Mouse (Mus musculus) erythroblast, embryonic 14.5 days (primary cell): ENCODE measurements around the gene Tmem245. TPM values are rescaled to one million over a fixed set of nuclear protein-coding genes. Genes with fewer than 3 reads are reported as not detected.

Experiments used
- H3K27me3 ChIP-seq: 2 replicates; pipeline ENCODE4 v1.6.1; 2012; ENCODE audit warnings: inconsistent platforms; ENCODE audit not compliant: control insufficient read depth
- H3K36me3 ChIP-seq: 2 replicates; pipeline ENCODE4 v1.6.1; 2012; ENCODE audit warnings: mild to moderate bottlenecking, inconsistent platforms; ENCODE audit not compliant: control insufficient read depth
- H3K4me1 ChIP-seq: 2 replicates; pipeline ENCODE4 v1.6.1; 2012; ENCODE audit warnings: inconsistent platforms; ENCODE audit not compliant: control insufficient read depth
- H3K4me3 ChIP-seq: replicated peaks from 2 replicates; pipeline ENCODE3; 2012; ENCODE audit warnings: moderate library complexity, mild to moderate bottlenecking, inconsistent platforms
- H3K9me3 ChIP-seq: 2 replicates; pipeline ENCODE4 v1.6.1; 2012; ENCODE audit warnings: low read length, inconsistent platforms, mixed read lengths; ENCODE audit not compliant: control insufficient read depth
- GATA1 ChIP-seq: IDR thresholded peaks from 2 replicates; pipeline ENCODE4 v1.6.1; 2012; ENCODE audit warnings: low read length, inconsistent platforms, mixed read lengths
- TAL1 ChIP-seq: IDR thresholded peaks from 3 replicates; pipeline ENCODE4 v1.6.1; 2012; ENCODE audit warnings: low read length, inconsistent platforms, mixed read lengths
- polyA plus RNA-seq: library from polyadenylated mRNA; stranded (reverse); fragments of >175 nt; gene quantifications from 2 replicates; pipeline ENCODE4 v1.2.3, GENCODE M21; 2012

Gene Tmem245
- polyA plus RNA-seq, 1 experiment: 0.01 TPM

DNA sequence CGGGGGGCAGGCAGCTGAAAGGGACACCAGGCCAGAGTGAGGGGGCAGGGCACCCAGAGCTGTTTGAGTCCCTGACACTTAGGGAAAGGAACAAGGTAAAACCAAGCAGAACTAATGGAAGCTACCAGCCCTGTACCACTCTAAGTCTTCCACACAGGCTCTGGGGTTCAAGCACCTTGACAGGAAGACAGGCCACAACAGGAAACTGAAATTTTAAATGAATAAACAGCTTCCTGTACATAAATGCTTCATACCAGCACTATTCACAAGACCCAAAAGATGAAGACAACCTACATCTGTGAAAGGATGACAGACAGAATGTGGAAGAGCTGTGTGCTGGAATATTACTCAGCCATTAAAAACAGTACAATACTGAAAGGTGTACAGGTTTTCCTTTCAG is 11.9 kb downstream of the Tmem245 start:
- TF ChIP-seq TAL1 (no peak), GATA1 (no peak)
- Histone ChIP-seq H3K36me3 (peaks cover 39% of the 10 kb centered on the region), H3K4me1 (peaks cover 1% of the 10 kb centered on the region; the same call in 1 of the 2 replicates), H3K4me3 (no peak overlapping the region), H3K27me3 (no peaks in the 10 kb centered on the region), H3K9me3 (no peaks in the 10 kb centered on the region)

DNA sequence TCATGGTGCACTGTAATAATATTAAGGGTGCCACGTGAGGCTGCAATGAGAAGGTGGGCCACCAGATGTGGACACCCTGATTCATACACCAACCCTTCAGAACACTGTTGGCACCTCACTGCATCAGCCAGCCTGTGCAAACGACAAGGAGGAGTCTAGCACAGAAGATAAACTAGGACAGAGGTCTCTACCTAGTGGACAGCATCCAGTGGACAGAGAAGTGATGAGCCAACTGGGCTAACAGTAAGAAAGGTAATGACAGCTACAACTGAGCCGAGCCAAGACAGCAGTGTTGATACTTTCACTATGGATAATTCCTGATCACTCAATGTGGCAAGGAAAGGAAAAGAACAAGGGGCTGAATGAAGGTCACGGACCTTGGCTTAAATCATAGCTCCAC is 14.1 kb downstream of the Tmem245 start:
- no peak overlapping the region for H3K4me3 ChIP-seq
- H3K36me3 ChIP-seq: peaks cover 50% of the 10 kb centered on the region
- H3K27me3 ChIP-seq: no peaks in the 10 kb centered on the region
- no peaks in the 10 kb centered on the region for H3K9me3 ChIP-seq
- no peaks in the 10 kb centered on the region for H3K4me1 ChIP-seq
- TF ChIP-seq GATA1: no peak
- TF ChIP-seq TAL1: no peak

DNA sequence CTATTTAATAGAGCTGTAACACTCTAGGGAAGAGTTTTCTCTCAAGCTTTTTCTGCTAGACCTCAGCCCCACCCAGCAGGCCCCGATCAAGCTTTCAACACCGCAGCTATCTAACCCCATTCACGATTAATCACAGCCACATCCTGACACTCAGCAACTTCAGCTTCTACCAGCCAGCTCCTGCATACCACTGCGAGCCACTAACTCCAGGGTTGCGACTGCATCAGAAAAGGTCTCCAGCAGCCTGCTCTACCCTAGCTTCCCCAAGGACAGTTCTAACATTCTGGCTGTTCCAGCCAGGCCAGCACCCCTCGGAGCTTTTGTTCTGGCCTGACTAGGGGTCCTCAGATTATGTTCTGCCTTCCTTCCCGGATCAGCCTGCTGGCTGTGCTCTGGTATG is 15.1 kb downstream of the Tmem245 start:
- H3K27me3 ChIP-seq: no peaks in the 10 kb centered on the region
- H3K36me3 ChIP-seq: peaks cover 49% of the 10 kb centered on the region
- no peak for TF ChIP-seq TAL1
- no peak for TF ChIP-seq GATA1
- no peaks in the 10 kb centered on the region for H3K4me1 ChIP-seq
- no peaks in the 10 kb centered on the region for H3K9me3 ChIP-seq
- H3K4me3 ChIP-seq: no peak overlapping the region

GRCm38 (mm10) chr4:56930312-56930711 is 16.9 kb downstream of the Tmem245 start:
- Histone ChIP-seq H3K4me1 (no peaks in the 10 kb centered on the region), H3K36me3 (peaks cover 55% of the 10 kb centered on the region), H3K4me3 (no peak overlapping the region), H3K9me3 (no peaks in the 10 kb centered on the region), H3K27me3 (no peaks in the 10 kb centered on the region)
- TF ChIP-seq GATA1 (no peak), TAL1 (no peak)

DNA sequence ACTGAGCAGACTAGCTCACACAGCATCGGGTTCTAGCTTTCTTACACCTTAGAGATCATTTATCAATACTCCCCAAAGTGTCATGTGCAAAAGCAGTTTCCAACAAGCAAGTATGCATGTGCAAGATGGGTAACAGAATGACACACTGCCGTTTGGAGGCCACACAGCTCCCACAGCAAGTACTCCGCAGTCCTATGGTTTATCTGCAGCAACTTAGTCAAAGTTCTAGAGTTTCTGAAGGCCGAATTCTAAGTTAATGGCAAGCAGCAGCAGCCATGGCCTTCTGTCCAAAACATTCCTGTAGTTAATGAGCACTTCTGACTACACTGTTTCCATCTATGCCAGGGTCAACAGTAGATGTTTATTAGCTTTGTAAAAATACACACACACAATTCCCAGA is 20.3 kb downstream of the Tmem245 start:
- TF ChIP-seq TAL1: no peak
- no peak for TF ChIP-seq GATA1
- Histone ChIP-seq H3K9me3 (no peaks in the 10 kb centered on the region), H3K36me3 (peaks cover 60% of the 10 kb centered on the region), H3K27me3 (no peaks in the 10 kb centered on the region), H3K4me1 (peaks cover 5% of the 10 kb centered on the region), H3K4me3 (no peak overlapping the region)

DNA sequence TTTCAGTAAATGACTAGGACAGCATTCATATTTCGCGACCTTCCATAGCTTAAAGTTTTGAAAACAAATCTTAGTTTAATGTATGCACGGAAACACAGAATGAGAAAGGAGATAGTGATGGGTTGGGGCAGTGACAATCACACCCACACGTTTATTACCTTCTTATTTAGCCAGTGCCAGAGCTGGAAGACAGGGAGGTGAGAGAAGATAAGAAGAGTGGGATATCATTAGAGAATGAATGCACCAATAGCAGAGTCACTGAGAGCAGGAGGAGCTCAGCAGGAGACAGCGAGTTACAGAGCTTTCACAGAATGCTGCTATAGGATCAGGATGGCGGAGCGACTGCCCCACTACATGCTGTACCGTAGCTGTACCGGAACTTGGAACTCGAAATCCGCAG is 25.0 kb downstream of the Tmem245 start:
- TF ChIP-seq TAL1: no peak
- no peak for TF ChIP-seq GATA1
- H3K4me3 ChIP-seq: no peak overlapping the region
- peaks cover 56% of the 10 kb centered on the region for H3K36me3 ChIP-seq
- no peaks in the 10 kb centered on the region for H3K9me3 ChIP-seq
- H3K27me3 ChIP-seq: no peaks in the 10 kb centered on the region
- H3K4me1 ChIP-seq: peaks cover 5% of the 10 kb centered on the region

GRCm38 (mm10) chr4:56915732-56916325 is 31.4 kb downstream of the Tmem245 start:
- H3K4me3 ChIP-seq: no peak overlapping the region
- TF ChIP-seq TAL1 (no peak), GATA1 (no peak)
- H3K27me3 ChIP-seq: no peaks in the 10 kb centered on the region
- H3K9me3 ChIP-seq: no peaks in the 10 kb centered on the region
- peaks cover 62% of the 10 kb centered on the region for H3K36me3 ChIP-seq
- H3K4me1 ChIP-seq: no peaks in the 10 kb centered on the region

DNA sequence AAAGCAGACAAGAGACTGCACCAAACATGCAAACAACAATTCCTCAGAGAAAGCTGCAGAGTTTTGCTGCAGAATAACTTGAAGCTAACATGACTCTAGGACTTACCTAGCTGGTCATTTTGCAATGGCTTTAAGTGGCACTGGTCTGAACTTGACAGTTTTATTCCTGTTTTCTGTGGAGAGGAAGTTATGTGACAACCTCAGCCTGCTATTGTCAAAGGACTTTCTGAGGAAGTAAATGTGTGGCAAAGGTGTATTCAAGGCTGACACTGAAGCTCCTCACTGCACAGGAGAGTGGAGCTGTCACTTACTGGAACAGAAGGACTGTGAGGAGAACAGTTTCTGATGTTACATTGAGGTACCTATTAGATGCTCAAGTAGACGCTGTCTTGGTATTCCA is 32.5 kb downstream of the Tmem245 start:
- peaks cover 68% of the 10 kb centered on the region for H3K36me3 ChIP-seq
- TF ChIP-seq GATA1 (no peak), TAL1 (no peak)

GRCm38 (mm10) chr4:56914338-56914737 is 32.9 kb downstream of the Tmem245 start:
- peaks cover 71% of the 10 kb centered on the region for H3K36me3 ChIP-seq
- TF ChIP-seq GATA1: no peak
- TF ChIP-seq TAL1: no peak

More for the DNA sequence above, 32.5 kb downstream of the Tmem245 start:
- Histone ChIP-seq H3K27me3 (no peaks in the 10 kb centered on the region), H3K4me3 (no peak overlapping the region), H3K4me1 (no peaks in the 10 kb centered on the region), H3K9me3 (no peaks in the 10 kb centered on the region)

More at GRCm38 (mm10) chr4:56914338-56914737, 32.9 kb downstream of the Tmem245 start:
- no peaks in the 10 kb centered on the region for H3K4me1 ChIP-seq
- H3K9me3 ChIP-seq: no peaks in the 10 kb centered on the region
- H3K4me3 ChIP-seq: no peak overlapping the region
- H3K27me3 ChIP-seq: no peaks in the 10 kb centered on the region
